Mouse (Mus musculus) cerebellum, adult 11-12 months (tissue): ENCODE results near the gene Mrps35.

Experiments used
- DNase-seq: peaks from one replicate; pipeline ENCODE4 v3.0.0; 2022

Mrps35 gene

DNA sequence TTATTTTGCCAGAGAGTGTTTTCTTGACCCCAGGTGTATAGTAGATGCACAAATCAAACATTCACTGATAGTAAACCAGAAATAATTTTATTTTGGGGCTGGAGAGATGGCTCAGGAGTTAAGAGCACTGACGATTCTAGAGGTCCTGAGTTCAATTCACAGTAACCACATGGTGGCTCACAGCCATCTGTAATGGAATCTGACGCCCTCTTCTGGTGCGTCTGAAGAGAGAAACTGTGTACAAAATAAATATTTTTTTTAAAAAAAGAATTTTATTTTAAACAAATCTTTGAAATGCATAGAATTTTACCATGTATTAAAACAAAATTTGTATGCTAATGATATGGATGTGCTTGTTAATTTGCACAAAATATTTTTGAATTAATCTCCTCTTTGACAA is 46.0 kb downstream of the Mrps35 start:
- DNase-seq, result no peak

DNA sequence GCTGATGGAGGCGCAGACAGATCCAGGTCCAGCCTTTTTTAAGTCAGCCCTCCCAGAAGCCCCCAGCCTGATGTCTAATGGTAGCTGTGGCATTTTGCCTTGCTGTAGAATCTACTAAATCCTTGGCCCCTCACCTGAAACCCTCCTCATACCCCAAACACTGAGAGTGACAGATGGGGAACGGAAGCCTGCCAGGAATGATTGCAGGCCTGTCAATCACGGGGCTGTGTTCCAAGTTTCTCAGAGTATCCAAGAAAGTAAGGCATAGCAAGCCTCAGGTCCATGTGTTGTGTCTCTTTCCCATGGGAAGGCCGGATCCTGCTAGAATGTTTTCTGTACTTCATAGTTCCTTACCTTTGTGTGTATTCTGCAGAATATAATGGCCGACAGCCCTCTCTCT is 47.6 kb downstream of the Mrps35 start:
- no peak for DNase-seq

DNA sequence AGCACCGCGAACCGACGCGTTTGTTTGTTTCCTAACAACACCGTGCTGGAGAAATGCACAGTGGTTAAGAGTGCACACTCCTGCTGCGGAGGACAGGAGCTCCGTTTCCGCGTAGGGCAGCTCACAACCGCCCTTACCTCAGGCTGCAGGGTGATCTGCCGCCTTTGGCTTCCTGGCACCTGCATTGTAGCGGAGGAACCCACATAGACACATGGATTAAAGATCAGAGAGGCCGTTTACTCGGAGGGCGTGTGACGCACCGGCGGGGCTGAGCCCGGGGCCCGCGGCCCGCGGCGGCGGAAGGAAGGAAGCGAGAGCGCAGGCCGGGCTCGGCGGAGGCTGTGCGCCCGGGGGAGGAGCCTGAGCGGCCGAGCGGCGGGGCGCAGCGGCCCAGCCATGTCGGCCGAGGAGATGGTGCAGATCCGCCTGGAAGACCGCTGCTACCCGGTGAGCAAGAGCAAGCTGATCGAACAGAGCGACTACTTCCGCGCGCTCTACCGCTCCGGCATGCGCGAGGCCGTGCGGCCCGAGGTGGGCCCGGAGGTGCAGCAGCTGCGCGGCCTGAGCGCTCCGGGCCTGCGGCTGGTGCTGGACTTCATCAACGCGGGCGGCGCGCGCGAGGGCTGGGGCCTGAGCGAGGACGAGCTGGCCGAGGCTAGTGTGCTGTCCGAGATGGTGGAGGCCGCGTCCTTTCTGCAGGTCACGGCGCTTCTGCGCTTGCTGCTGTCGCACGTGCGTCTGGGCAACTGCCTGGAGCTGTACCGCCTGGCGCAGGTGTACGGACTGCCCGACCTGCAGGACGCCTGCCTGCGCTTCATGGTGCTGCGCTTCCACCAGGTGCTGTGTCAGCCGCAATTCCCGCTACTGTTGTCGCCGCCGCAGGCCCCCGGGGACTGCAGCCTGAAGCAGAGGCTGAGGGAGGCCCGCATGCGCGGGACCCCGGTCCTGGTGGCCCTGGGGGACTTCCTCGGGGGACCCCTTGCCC is 48.9 kb downstream of the Mrps35 start, which contains the start of gene Klhl42:
Klhl42 (plus strand) TSS at position 244 of the 985 bp plus-strand sequence.
- DNase-seq, result peak; percentile 79

DNA sequence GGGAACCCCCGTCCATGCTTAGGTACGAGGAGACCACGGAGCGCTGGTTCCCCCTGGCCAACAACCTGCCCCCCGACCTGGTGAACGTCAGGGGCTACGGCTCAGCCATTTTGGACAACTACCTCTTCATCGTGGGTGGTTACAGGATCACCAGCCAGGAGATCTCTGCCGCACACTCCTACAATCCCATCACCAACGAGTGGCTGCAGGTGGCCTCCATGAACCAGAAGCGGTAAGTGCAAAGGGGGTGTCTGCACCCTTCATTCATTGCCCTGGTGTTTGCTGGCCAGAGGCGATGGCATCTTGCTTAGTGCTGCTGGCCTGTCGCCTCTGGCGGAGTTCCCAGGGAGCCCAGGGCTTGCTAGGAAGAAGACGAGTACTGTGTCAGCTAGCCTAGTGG is 49.6 kb downstream of the Mrps35 start:
- DNase-seq, result peak; percentile 69

DNA sequence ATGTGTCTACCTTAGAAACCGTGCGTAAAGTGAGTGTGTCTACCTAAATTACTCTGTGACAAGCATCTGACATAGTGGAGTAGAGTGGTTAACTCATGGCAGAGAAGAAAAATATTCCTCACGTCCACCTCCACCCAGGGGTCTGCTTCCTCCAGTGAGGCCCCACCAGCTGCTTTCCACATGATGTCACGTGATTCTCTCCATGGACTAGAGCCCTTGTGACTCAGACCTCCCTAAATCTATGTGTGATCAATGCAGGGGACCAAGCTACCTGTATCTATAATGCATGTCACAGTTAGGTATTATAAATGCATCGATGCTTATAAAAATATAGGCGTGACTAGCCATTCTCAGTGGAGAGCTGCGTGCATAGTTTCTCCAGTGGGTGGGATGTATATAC is 52.2 kb downstream of the Mrps35 start:
- DNase-seq, result no peak

DNA sequence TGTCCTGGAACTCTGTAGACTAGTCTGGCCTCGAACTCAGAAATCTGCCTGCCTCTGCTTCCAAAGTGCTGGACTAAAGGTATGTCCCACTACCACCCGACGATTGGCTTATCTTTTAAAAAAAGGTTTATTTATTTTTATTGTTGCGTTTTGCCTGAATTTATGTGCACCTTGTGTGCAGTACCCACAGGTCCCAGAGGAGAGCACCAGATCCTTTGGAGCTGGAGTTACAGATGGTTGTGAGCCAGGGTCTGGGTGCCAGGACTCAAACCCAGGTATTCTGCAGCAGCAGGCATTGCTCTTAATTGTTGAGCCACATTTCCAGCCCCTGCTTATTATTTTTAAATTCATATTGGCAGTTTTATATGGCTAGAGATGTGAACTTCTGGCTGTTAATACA is 53.5 kb downstream of the Mrps35 start:
- no peak for DNase-seq

DNA sequence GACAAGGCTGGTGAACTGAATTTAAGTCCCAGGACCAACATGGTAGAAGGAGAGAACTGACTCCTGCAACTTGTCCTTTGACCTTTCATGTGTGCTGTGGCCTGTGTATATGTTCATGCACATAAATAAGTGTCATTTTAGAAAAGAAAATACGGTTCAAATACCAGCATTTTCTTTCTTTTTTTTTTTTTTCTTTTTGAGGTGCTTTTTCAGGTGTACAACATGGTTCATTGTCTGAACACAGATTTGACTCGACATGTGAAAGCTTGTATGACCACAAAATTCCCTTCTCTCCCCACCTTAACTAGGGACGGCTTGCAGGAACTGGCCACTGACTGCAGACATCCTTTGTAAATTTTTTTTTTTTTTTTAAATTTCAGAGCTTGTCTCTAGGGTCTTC is 54.4 kb downstream of the Mrps35 start:
- no peak for DNase-seq

DNA sequence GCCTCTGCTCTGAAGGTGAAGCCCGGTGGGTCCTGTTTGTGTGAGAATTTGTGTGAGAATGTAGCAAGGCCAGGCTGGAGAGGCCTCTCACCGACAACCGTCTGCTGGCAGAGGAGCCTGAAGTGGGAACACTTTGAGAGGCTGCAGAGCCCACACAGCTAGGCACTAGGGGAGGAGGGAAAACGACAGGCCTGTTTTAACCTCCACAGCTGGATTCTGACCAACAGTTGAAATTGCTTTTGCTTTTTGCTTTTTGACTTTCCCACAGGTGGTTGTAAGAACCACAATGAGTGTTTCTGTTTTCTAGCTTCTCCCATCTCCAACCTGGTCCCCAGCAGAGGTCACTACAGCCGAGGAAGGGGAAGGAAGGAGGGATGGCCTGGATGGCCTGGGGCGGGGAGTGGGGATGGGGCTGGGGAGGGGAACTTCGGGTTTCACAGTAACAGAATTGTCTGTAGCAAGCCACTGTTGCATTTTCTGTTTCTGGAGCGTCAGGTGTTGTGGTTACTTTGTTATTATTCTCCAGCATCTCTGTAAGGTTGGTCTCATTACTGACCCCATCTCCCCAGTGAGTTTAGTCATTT is 54.9 kb downstream of the Mrps35 start:
- DNase-seq, result no peak

DNA sequence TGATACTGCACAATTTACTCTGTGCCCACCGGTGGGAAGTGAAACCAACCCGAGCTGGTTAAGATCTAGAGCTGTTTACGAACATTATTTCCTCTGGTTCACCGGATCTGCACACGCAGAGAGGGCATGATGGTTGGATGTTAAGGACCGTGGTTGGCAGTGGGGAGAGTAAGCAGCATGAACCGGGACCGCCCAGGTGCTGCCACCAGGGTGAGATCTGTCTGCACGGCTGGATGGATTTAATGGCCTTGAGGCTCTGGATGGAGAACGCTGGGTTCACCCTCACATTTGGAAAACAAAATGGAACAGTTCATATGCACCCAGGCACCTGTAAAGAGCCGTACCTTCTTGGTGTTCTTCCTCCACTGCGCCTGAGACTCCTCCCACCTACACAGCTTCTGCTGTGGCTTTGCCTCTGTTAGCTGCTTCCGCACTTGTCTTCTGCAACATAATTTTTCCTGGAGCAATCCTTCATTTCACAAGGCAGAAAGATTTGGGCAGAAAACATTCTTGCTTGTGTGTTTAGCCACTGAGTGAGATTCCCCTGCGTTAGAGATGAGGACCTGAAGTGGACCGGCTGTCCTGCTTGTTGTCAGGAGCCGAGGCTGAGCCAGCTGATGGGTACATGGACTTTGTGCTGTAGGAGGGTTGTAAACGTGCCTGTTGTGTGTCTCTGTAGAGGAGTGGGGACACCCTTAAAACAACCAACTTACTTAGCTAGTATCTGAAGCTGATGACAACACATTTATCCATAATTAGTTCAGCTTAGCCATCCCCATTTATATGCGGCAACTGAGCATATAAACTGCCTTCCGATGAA is 57.1 kb downstream of the Mrps35 start:
- DNase-seq, result no peak

DNA sequence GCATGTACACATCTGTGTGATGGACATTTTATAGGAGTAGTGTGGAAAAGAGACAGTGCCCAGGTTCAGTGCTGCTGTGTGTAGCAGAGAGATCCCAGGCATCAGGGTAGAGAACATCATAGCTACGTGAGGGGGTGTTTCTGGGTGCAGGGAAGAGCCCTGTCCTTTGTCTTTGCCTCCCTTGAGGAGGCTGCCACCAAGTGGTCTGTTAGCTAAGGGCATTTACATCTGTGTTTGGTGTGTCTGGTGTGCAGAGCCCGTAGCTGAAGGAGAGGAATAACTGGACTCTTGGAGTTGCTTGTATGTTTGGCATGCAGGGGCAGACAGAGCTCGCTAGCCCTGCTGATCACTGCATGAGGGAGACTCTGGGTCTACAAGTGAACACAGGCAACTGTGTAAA is 59.7 kb downstream of the Mrps35 start:
- no peak for DNase-seq

DNA sequence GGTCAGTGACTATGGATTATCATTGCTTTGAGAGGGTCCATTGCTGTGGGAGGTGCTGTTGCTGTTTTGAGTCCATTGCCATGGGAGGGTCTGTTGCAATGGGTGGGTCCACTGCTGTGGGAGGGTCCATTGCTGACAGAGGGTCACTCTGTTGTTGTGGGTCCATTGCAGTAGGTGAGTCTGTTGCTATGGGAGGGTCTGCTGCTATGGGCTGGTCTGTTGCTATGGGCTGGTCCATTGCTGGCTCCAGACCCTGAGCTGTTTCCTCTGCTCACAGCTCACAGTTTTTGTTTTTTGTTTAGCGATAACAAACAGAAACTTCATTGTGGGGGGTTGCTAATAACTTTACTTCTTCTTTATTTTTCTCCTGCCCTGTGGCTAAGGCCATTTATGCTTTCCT is 63.0 kb downstream of the Mrps35 start:
- no peak for DNase-seq

DNA sequence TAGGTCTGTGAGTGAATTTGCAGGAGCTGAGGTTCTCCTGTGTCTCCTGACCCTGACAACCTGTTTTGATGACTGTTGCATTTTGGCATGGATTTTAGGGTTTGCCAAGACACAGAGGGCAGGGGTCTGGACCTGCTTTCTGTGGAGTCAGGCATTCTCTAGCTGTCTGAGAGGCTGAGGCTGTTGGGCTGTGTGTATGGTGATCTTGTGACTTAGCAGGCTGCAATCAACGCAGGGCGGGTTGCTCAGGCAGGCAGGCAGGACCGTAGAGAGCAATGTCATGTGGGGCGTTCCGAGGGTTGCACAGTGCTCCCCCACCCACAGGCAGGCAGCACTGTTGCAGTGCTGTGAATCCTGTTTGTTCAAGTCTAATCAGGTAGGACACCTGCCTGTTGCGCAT is 64.2 kb downstream of the Mrps35 start:
- no peak for DNase-seq

DNA sequence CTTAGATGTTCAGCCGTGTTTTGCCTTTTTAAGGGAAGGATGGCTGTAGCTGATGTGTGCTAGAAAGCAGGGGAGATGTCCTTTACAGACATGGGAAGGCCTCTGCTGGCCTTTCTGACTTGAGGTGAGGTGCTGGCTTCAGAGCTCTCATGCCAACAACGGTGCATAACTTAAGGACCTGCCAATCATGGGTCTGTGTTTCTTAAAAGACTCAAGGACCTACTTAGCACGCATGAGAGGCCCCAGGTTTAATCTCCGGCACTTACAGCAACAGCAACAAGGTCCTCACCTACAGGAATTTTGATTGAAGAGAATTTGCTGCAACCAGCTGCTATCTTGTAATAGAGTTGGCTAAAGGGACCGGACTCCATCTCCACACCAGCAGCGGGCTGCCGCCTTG is 66.7 kb downstream of the Mrps35 start:
- no peak for DNase-seq

DNA sequence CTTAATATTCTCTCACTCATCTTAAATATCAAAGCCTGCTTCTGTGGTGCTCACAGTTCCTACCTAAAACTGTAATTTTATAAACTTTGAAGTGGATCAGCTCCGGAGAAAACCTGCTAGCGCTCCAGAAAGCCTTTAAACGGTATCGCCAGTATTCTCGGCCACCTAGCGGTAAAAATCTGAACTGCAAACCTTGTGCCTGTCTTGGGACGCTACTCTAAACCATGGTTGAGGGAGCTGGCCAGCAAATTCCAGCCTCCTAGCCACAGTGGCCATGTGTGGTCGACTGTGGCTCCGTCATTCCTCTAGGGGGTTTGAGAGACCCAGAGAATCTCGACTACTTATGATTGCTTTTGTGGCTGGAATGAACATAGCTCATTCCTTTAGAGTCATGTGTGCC is 74.0 kb downstream of the Mrps35 start:
- peak; percentile 56 for DNase-seq

DNA sequence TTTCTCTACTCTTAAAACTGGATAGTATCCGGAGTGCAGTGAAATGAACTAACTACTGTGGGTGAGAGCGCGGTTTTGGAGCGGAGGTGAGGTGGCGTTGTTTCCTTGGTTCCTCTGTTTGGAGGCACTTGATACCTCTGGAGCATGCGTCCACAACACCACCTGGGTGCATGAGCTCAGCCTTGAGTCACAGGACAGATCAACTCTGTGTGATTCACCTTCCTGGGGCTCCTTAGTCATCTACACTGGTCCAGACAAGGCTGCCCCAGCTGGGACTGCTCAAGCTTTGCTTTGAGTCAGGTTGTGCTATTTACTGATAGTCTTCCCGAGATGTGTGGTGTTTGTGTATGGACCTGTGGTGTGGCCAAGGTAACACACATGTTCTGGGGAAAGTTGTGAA is 75.2 kb downstream of the Mrps35 start:
- DNase-seq, result no peak

DNA sequence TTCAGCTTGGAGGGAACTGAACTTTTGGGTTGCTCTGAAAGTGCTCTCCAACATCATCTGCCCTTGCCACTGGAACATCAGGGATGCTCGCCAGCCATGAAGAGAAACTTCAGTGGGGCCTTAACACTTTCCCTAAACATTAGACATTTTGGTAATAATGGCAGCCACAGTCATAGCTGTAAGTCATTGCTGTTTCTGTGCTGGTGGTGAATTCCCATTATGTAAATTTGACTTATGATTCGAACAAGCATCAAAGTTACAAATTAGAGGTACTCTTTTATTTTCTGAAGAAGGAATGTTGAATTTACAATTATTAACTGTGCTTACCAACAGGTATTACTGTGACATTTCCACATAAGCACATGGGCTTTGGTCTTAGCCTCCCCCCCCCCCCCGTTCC is 75.6 kb downstream of the Mrps35 start:
- DNase-seq, result no peak

DNA sequence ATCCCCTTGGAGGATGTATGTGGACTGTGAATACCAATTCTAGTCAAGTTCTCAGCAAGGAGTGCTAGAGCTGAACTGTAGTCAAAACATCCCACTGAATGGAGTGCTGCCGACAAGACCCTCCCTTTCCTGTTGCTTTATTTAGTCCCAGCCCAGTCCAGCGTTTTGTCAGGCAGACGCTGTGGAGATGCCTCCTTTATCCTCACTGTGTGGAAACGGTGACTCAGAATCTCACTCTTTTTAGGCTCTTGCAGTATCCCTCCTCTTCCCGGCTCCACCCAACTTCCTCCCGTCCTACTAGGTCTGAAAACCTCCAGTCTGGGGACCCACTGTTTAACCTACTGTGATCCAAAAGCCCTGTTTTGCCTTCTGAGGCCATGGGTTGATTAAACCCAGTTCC is 78.8 kb downstream of the Mrps35 start:
- no peak for DNase-seq
